Mouse (Mus musculus): ENCODE data around the gene Hoxd11.

Gene Hoxd11

DNA sequence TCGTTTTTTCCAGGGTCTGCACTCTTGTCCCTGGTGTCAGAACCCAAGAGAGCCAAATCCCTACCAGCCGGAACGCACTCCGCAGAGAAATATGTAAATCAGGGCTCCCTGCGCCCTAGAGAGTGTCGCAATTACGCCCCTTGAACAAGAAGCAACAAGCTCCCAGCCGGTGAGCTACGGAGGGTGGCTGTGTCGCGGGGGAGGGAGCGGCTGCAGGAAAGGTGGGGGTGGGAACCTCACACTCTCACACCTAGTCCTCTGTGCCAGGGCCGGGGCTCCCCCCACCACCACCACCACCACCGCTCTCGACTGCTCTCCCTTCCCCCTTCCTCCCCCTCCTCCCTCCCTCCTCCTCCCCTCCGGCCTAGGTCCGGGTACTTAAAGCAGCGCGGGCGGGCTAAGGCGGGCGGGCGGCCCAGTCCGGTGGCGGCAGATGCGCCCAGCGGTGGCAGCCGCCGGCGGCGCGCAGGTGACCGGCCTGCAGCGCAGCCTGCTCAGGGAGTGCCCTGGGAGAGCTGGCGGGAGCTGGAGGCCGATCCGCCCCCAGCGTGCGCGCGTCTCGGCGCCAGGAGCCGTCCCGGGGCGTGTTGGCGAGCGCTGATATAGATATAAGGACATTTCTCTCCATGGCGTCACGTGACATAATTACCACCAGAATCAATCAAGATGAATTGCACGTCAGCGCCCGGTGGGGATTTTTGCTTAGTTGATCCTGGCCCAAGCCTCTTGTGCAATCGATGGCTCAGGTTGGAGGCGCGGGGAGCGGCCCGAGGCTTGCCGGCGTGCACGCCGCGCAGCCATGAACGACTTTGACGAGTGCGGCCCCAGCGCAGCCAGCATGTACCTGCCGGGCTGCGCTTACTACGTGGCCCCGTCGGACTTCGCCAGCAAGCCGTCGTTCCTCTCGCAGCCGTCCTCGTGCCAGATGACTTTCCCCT lies 2.5 kb downstream of the Hoxd11 start:
- no peak for DNase-seq (ENCODE audit: low spot score)

GRCm38 (mm10) chr2:74682796-74683195 lies 3.4 kb downstream of the Hoxd11 start:
- DNase-seq (ENCODE audit: low spot score), result no peak

DNA sequence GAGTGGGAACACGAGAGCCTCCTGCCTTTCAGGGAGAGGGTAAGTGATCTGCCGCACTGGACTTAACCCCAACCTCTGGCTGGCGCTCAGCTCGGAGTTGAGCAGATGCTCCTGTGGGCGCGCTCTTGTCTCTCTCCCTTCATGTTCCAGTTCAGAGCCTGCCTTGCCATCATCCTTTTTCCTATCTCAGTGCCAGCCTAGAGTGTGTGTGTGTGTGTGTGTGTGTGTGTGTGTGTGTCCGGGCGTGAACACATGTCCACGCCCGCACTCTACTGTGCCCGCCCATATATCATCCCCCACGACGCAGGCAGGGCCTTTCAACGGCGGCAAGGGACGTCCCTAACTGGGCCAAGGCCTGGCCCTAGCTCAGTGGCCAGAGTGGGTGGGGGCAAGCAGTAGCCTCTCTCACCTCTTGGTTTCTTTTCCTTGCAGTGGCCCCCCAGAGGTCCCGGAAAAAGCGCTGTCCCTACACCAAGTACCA lies 4.2 kb downstream of the Hoxd11 start:
- no peak for DNase-seq (ENCODE audit: low spot score)

DNA sequence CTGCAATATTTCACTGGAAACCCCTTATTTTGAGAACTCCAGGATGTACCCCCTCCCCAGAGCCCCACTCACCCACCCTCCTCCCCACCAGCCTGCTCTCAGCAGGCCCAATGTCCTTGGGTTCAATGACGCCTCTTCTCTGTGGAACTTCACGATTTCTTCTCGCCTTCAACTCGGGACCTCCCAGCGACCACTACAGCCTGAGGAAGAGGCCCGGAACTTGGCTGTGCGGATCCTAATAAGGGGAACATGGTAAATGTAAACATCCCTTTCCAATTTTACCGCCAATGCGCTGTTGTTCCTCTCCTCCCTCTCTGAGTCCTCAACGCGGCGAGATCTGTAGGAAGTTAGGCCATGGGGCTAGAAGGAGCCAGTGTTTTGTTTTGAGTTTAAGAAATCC lies 4.7 kb downstream of the Hoxd11 start:
- DNase-seq (ENCODE audit: low spot score), result no peak

- no peak for DNase-seq (ENCODE audit: low spot score)
These were observed 5.8 kb downstream of the Hoxd11 start for GRCm38 (mm10) chr2:74685059-74685603.

GRCm38 (mm10) chr2:74686301-74686987 lies 7.1 kb downstream of the Hoxd11 start:
- DNase-seq (ENCODE audit: low spot score), result peak; percentile 93

GRCm38 (mm10) chr2:74686988-74687697 lies 7.8 kb downstream of the Hoxd11 start:
- DNase-seq (ENCODE audit: low spot score), result no peak

GRCm38 (mm10) chr2:74687698-74688555 lies 8.6 kb downstream of the Hoxd11 start:
- no peak for DNase-seq (ENCODE audit: low spot score)

DNA sequence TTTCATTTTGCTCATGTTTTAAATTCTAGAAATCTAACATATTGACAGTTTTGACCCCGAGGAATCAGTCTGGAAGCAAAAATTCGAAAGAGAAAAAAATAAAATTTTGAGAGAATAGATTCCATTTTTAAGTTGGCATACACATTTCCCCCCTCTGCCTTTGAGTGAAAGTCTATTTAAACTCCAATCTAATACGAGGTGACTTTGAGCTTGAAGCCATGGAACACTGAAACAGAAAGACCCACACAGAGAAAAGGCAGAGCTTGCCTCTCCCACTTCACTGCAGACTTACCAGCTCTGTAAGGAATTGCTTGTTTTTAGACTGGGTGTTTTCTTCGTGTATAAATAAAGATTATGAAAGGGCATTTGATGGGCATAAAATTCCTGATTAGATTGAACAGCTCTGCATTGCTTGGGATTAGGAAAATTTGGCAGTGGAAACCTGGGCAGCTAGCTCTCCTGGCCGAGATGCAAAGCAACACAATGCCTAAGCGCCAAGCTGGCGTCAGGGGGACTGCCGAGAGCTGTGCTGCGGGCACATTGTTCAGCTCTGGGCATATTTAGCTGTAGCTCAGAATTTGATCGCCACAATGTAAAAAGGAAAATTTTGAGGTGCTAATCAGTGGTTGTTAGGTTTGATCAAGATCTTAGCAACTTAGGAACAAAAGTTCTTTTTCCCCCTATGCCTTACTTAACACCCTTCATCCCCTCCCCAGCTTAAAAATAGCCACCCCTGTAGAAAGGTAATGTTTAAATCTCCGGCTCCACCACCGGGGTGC lies 9.6 kb downstream of the Hoxd11 start:
- no peak for DNase-seq (ENCODE audit: low spot score)

DNA sequence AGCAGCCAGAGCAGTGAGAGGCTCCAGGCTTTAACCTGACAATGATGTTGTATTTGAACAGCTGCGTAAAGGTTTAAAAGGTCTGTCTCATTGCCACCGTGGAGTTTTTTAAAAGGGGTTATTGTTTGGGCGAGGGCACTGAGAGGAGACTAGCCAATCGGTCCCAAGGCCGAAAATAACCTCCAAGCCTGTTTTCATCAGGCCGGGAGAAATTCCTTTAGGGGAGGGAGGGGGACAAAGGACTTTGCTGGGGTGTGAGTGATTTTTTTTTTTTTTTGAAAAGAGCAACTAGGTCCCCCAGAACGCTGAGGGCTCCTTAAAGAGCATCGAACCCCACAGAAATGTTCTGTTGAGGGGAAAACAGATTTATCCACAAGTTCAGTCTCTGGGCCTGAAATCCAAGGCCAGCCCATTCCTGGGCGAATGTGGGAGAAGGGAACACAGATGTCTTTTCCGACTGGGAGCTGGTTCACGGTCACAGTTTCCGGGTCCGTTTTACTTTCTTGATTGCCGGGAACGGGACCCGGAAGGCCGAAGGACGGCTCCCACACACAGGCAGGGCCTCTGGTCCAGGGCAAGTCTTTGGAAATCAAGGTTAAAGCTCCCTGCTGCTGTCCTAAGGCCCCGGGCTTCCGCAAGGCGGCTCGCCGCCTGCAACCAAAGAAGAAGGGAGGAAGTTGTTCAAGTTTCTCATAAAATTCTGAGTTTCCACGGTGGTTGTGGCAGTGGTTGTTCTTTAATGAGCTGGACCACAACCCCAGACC lies 10.4 kb downstream of the Hoxd11 start:
- no peak for DNase-seq (ENCODE audit: low spot score)

DNA sequence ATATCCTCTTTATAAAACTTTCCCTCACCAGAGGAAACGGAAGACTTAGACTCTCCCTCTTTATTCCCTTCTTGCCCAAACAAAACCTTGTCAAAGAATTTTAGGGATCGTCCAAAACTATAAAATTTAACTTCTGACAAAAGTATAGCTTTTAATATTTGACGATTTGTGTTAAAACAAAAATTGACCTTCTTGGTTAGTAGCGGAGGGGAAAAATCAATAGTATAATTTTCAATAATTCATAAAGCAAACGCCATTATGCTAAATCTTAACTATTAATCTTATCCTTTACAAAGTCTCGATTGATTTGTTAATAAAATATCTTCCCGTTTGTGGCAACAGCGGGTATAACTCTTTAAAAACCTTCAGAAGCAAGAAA lies 11.0 kb downstream of the Hoxd11 start:
- DNase-seq (ENCODE audit: low spot score), result no peak

- DNase-seq (ENCODE audit: low spot score), result peak; percentile 90
These were observed 11.9 kb downstream of the Hoxd11 start, which contains the start of gene Hoxd10 for GRCm38 (mm10) chr2:74691022-74691951. Hoxd10 (plus strand) TSS chr2:74691924.

- DNase-seq (ENCODE audit: low spot score), result no peak
These were observed 12.8 kb downstream of the Hoxd11 start for GRCm38 (mm10) chr2:74691995-74692807.

DNA sequence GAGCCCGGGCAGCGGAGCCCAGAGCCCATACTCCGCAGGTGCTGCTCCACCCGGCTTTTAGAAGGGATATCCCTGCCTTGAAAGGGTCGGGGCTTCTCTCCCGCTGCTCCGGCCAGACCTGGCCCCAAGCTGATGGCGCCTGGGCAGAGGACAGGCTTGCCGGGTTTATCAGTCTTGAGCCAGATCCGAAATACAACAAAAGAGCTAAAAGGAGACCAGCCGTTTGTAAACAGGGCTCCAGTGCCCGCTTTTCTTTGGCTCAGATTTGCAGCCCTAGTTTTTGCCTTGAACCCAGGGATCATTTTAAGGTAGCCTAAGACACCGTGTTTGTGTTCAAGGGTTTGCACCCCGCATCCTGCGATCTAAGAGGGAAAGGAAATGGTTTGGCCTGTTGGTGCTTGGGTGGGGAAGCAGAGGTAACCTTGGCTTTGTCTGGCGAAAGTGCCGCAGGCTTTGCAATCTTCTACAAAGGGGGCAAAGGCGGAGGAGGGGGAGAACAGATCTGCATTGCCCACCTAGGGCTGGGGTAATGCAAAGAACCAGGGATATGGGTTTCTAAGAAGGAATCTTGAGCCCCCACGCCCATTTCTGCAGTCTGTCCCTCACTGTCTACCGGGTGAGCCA lies 13.6 kb downstream of the Hoxd11 start:
- no peak for DNase-seq (ENCODE audit: low spot score)

GRCm38 (mm10) chr2:74693432-74693827 lies 14.1 kb downstream of the Hoxd11 start:
- DNase-seq (ENCODE audit: low spot score), result no peak

DNA sequence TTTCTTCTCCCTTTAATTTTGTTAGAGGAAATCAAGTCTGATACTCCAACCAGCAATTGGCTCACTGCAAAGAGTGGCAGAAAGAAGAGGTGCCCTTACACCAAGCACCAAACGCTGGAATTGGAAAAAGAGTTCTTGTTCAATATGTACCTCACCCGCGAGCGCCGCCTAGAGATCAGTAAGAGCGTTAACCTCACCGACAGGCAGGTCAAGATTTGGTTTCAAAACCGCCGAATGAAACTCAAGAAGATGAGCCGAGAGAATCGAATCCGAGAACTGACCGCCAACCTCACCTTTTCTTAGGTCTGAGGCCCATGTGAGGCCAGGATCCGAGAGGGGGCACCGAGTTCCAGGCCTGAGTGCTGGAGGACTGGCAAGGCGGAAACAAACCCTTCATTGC lies 14.7 kb downstream of the Hoxd11 start:
- DNase-seq (ENCODE audit: low spot score), result peak; percentile 85

DNA sequence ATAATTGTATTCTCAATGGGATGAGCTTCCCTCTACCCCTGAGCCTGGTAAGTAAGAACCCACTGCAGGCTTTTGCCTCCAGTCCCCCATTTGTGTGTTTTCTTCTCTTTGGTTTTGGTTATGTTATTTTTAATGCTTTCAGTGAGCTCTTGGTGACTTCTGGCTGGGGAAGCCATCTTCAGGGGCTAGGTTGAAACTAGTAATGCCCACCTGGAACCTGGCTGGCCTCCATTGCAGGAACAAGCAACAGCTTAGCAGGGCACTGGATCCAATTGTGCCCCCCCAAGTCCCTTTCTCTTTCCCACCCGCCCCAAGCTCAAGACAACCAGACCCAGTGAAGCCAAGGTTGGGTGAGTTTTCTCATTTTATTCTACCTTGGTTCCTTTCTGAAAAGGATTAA lies 16.0 kb downstream of the Hoxd11 start:
- no peak for DNase-seq (ENCODE audit: low spot score)

All from embryo, embryonic 10.5 days (tissue).